Mouse (Mus musculus) midbrain, embryonic 13.5 days (tissue): ENCODE results near the gene Hist1h3c. TPM values are rescaled to one million over a fixed set of nuclear protein-coding genes. Genes with fewer than 3 reads are reported as not detected.
"Not testable (repeated sequence)": the region's sequence is repeated elsewhere in the genome, so short reads cannot be mapped to it uniquely, and the experiment has no call there.

Source experiments
- ATAC-seq: fragments of 200-750 bp; cut with Nextera tagmentation; 2 replicates; pipeline ENCODE4 v1.8.0; 2017; ENCODE audit warnings: mild to moderate bottlenecking, moderate TSS enrichment, moderate library complexity
- H3K27ac ChIP-seq: fragments of 300-500 bp; sonication (generic); 2 replicates; pipeline ENCODE4 v1.5.1; 2015; ENCODE audit warnings: inconsistent platforms, mild to moderate bottlenecking, moderate library complexity
- H3K27me3 ChIP-seq: fragments of 300-500 bp; sonication (generic); 2 replicates; pipeline ENCODE4 v1.6.1; 2015; ENCODE audit warnings: mild to moderate bottlenecking, inconsistent platforms
- H3K36me3 ChIP-seq: fragments of 300-500 bp; sonication (generic); 2 replicates; pipeline ENCODE4 v1.6.1; 2015; ENCODE audit warnings: mild to moderate bottlenecking, inconsistent platforms
- H3K4me1 ChIP-seq: fragments of 300-500 bp; sonication (generic); replicated peaks from 2 replicates; pipeline ENCODE4 v1.6.1; 2015; ENCODE audit warnings: inconsistent platforms
- H3K4me2 ChIP-seq: fragments of 300-500 bp; sonication (generic); replicated peaks from 2 replicates; pipeline ENCODE4 v1.6.1; 2015; ENCODE audit warnings: moderate library complexity, mild to moderate bottlenecking, inconsistent platforms
- H3K4me3 ChIP-seq: fragments of 300-500 bp; sonication (generic); replicated peaks from 2 replicates; pipeline ENCODE4 v1.5.1; 2015; ENCODE audit warnings: mild to moderate bottlenecking, inconsistent platforms
- H3K9ac ChIP-seq: fragments of 300-500 bp; sonication (generic); replicated peaks from 2 replicates; pipeline ENCODE4 v1.6.1; 2015; ENCODE audit warnings: mild to moderate bottlenecking, inconsistent platforms
- H3K9me3 ChIP-seq: fragments of 300-500 bp; sonication (generic); 2 replicates; pipeline ENCODE4 v1.6.1; 2016; ENCODE audit warnings: mild to moderate bottlenecking, inconsistent platforms
- WGBS: fragments of 180-500 bp; shearing (Covaris S2); methylation state at CpG from one replicate; pipeline ENCODE4 v1.1.7; 2015; 5-methylcytosine and 5-hydroxymethylcytosine counted together
- polyA plus RNA-seq: library from polyadenylated mRNA; unstranded; fragments of >200 nt; fragmentation: Nextera tagmentation; extraction: Ambion mirVana; gene quantifications from 2 replicates; pipeline ENCODE4 v1.2.1, GENCODE M21; 2015

The Hist1h3c gene
- polyA plus RNA-seq, 1 experiment from 2014 or later, result 3.2 TPM

- peak overlapping the region; percentile 56; the same call in 1 of the 2 replicates for H3K4me2 ChIP-seq
- no peak overlapping the region for H3K9ac ChIP-seq
- H3K9me3 ChIP-seq, result no peaks in the 10 kb centered on the region
- H3K4me1 ChIP-seq, result peaks cover 15% of the 10 kb centered on the region
- no peaks in the 10 kb centered on the region for H3K27me3 ChIP-seq
- no peak overlapping the region for H3K27ac ChIP-seq
- H3K4me3 ChIP-seq, result no peak overlapping the region
- WGBS, result 60% methylated on average over 4 of the region's 4 CpGs
- H3K36me3 ChIP-seq, result no peaks in the 10 kb centered on the region
- ATAC-seq, result no peak
Observed at GRCm38 (mm10) chr13:23753314-23754078, 8.1 kb upstream of the Hist1h3c start.

- no peak overlapping the region for H3K9ac ChIP-seq
- 0 out of 2 replicates have a peak overlapping the region, but pooled peaks have one; percentile 15 for H3K27ac ChIP-seq
- no peaks in the 10 kb centered on the region for H3K27me3 ChIP-seq
Observed at GRCm38 (mm10) chr13:23752742-23753172, 7.4 kb upstream of the Hist1h3c start.

GRCm38 (mm10) chr13:23752067-23752741 lies 6.8 kb upstream of the Hist1h3c start, which contains the start of gene Hist1h3b:
Gene Hist1h3b, plus strand, starts transcription at chr13:23752267.
- Histone ChIP-seq H3K27ac (peak within 1 kb of the TSS; percentile 93), H3K9ac (peak within 1 kb of the TSS; percentile 61), H3K4me1 (peaks cover 23% of the 10 kb centered on the region), H3K4me3 (peak within 1 kb of the TSS; percentile 43), H3K4me2 (peak within 1 kb of the TSS; percentile 68)
- not testable (repeated sequence) for H3K27me3 ChIP-seq, H3K9me3 ChIP-seq, H3K36me3 ChIP-seq
- 0% methylated on average over 17 of the region's 47 CpGs for WGBS
- peak; percentile 85 for ATAC-seq

More at GRCm38 (mm10) chr13:23752742-23753172, 7.4 kb upstream of the Hist1h3c start:
- no peaks in the 10 kb centered on the region for H3K36me3 ChIP-seq
- peak overlapping the region; percentile 56 for H3K4me2 ChIP-seq
- H3K4me1 ChIP-seq, result peaks cover 23% of the 10 kb centered on the region
- no peak for ATAC-seq
- H3K9me3 ChIP-seq, result no peaks in the 10 kb centered on the region
- H3K4me3 ChIP-seq, result peak overlapping the region; percentile 28
- WGBS, result 2% methylated on average over 6 of the region's 6 CpGs

DNA sequence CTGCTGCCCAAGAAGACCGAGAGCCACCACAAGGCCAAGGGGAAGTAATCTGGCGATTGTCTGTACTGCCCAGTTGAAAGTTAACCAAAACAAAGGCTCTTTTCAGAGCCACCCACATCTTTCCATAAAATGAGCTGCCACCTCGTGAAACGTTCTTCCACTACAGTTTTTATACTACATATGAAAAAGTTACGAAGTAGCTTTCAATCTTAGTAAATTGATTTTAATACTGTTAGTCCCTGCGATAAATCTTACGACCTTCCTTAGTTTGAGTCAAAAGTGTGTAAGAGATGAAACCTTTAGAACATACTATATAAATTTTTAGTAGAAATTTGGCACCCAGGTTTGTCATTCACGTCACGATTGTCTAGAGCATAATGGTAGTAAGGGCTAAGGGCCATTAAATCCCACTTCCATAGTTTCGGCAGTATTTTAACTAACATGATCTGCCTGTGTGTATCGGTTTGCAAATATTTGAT lies 6.1 kb upstream of the Hist1h3c start:
- WGBS, result under 1% methylated on average over 11 of the region's 11 CpGs
- H3K36me3 ChIP-seq, result no peaks in the 10 kb centered on the region
- no peaks in the 10 kb centered on the region for H3K9me3 ChIP-seq
- H3K27ac ChIP-seq, result peak overlapping the region; percentile 93
- peaks cover 25% of the 10 kb centered on the region for H3K4me1 ChIP-seq
- H3K4me3 ChIP-seq, result peak overlapping the region; percentile 43
- H3K9ac ChIP-seq, result peak overlapping the region; percentile 61
- peak overlapping the region; percentile 68 for H3K4me2 ChIP-seq
- no peaks in the 10 kb centered on the region for H3K27me3 ChIP-seq
- ATAC-seq, result peak; percentile 17

GRCm38 (mm10) chr13:23750839-23751477 lies 5.6 kb upstream of the Hist1h3c start, which contains the start of gene Hist1h2ab:
Gene Hist1h2ab, plus strand, starts transcription at chr13:23751126.
- 1% methylated on average over 28 of the region's 47 CpGs for WGBS
- Histone ChIP-seq H3K4me1 (peaks cover 25% of the 10 kb centered on the region), H3K4me3 (peak within 1 kb of the TSS; percentile 43), H3K9ac (peak within 1 kb of the TSS; percentile 61), H3K27ac (peak within 1 kb of the TSS; percentile 93), H3K4me2 (peak within 1 kb of the TSS; percentile 68)
- ATAC-seq, result peak; percentile 57
- not testable (repeated sequence) for H3K9me3 ChIP-seq, H3K27me3 ChIP-seq, H3K36me3 ChIP-seq

DNA sequence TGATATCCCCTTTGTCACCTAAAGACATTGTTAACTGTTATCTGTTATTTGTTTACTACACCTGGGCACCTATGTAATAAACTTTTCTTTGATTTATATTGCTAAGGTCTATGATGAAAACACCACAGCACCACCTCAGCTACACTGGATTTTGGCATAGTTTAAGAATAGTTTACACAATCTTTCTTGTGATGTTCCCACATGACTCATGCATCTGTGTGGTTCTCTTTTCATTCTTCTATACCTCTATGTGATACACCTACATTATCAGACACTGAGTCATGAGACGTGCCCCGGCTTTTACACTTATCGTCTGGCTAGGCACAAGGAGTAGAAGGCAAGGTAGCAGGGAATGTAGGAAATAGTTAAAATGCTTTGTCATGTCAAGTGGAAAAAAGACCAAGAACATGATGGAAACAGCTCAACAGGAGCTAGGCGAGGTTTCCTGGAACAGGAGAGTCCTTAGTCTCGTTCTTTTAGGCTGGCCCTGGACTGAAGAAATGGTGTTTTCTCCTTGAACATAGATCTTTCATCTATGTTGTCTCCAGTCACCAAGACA lies 4.2 kb upstream of the Hist1h3c start:
- Histone ChIP-seq H3K36me3 (no peaks in the 10 kb centered on the region), H3K9me3 (no peaks in the 10 kb centered on the region), H3K27me3 (no peaks in the 10 kb centered on the region), H3K4me1 (peaks cover 31% of the 10 kb centered on the region), H3K9ac (no peak overlapping the region), H3K4me2 (no peak overlapping the region), H3K27ac (no peak overlapping the region), H3K4me3 (no peak overlapping the region)
- ATAC-seq, result no peak
- 91% methylated on average over 5 of the region's 5 CpGs for WGBS

DNA sequence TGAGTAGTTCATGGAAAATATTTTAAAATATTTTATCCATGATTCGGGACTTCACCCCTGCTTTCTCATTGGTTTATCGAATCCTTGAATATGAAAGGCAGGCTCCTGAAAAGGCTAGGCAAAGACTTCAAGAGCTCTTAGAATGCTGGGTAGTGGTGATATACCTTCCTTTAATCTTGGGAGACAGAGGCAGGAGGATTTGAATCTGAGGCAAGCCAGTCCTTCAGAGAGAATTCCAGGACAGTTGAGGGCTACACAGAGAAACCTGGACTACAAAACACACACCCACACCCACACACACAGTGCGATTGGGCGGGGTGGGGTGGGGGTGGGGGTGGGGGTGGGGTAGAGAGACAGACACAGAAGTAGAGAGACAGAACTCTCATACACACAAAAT lies 2.5 kb upstream of the Hist1h3c start:
- Histone ChIP-seq H3K9me3 (no peaks in the 10 kb centered on the region), H3K4me2 (peak overlapping the region; percentile 66; the same call in 1 of the 2 replicates), H3K4me1 (peaks cover 33% of the 10 kb centered on the region), H3K4me3 (no peak overlapping the region), H3K9ac (no peak overlapping the region; the same call in 1 of the 2 replicates), H3K27me3 (no peaks in the 10 kb centered on the region), H3K36me3 (no peaks in the 10 kb centered on the region), H3K27ac (peak overlapping the region; percentile 77)
- WGBS, result 3% methylated on average over 4 of the region's 4 CpGs
- ATAC-seq, result no peak

GRCm38 (mm10) chr13:23747081-23747891 lies 1.9 kb upstream of the Hist1h3c start:
- no peak; the same call in 1 of the 2 replicates for ATAC-seq
- Histone ChIP-seq H3K4me3 (peak overlapping the region; percentile 39), H3K4me1 (peaks cover 29% of the 10 kb centered on the region), H3K9ac (peak overlapping the region; percentile 21), H3K27me3 (no peaks in the 10 kb centered on the region), H3K4me2 (peak overlapping the region; percentile 66), H3K36me3 (no peaks in the 10 kb centered on the region), H3K27ac (peak overlapping the region; percentile 94), H3K9me3 (no peaks in the 10 kb centered on the region)
- WGBS, result 2% methylated on average over 13 of the region's 13 CpGs

DNA sequence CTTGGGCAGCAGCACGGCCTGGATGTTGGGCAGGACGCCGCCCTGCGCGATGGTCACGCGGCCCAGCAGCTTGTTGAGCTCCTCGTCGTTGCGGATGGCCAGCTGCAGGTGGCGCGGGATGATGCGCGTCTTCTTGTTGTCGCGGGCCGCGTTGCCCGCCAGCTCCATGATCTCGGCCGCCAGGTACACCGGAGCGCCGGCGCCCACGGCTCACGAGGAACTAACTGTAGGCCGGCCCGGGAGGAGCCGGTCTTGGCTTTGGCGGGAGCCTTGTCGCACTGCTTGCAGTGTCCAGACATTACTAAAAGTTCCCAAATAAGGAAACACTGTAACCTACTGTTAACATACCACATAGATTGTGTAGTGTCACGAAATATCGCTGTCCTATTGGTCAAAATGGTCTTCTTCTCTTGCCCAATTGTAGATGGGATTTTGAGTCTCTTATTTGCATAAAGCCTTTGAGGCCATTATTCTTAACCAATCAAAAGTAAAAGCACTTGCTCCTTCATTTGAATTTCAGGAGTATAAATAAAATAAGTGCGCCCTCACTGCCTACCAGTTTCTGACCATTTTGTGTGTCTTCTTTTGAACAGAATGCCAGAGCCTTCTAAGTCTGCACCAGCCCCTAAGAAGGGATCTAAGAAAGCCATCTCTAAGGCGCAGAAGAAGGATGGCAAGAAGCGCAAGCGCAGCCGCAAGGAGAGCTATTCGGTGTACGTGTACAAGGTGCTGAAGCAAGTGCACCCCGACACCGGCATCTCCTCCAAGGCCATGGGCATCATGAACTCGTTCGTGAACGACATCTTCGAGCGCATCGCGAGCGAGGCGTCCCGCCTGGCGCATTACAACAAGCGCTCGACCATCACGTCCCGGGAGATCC lies 1.0 kb upstream of the Hist1h3c start, which contains the start of gene Hist1h2bb:
Gene Hist1h2bb, plus strand, starts transcription at position 534 of the 880 bp plus-strand sequence.
- not testable (repeated sequence) for H3K9me3 ChIP-seq, H3K36me3 ChIP-seq, H3K27me3 ChIP-seq
- H3K4me1 ChIP-seq, result peaks cover 26% of the 10 kb centered on the region
- H3K9ac ChIP-seq, result peak within 1 kb of the TSS; percentile 50
- under 1% methylated on average over 40 of the region's 58 CpGs for WGBS
- peak within 1 kb of the TSS; percentile 66 for H3K4me2 ChIP-seq
- peak; percentile 95 for ATAC-seq
- H3K27ac ChIP-seq, result peak within 1 kb of the TSS; percentile 94
- peak within 1 kb of the TSS; percentile 39 for H3K4me3 ChIP-seq
